Mouse (Mus musculus) bone marrow macrophage, adult 2 months (primary cell): ENCODE results near the gene Carmil1. TPM values are rescaled to one million over a fixed set of nuclear protein-coding genes. Genes with fewer than 3 reads are reported as not detected.

ENCODE experiments used
- H3K27ac ChIP-seq: 2 replicates; pipeline ENCODE4 v1.5.1; 2012; ENCODE audit warnings: low read depth, low read length; ENCODE audit not compliant: insufficient read depth
- H3K4me1 ChIP-seq: 2 replicates; pipeline ENCODE4 v1.6.1; 2012; ENCODE audit warnings: low read length; ENCODE audit not compliant: control insufficient read depth, insufficient read depth
- H3K4me3 ChIP-seq: 2 replicates; pipeline ENCODE4 v1.5.1; 2012; ENCODE audit warnings: mild to moderate bottlenecking, low read length, moderate library complexity; ENCODE audit not compliant: insufficient read depth
- CTCF ChIP-seq: IDR thresholded peaks from 2 replicates; pipeline ENCODE4 v1.5.1; 2012; ENCODE audit warnings: low read depth, mild to moderate bottlenecking, low read length, moderate library complexity
- POLR2A ChIP-seq: IDR thresholded peaks from 2 replicates; pipeline ENCODE4 v1.6.1; 2012; ENCODE audit warnings: mild to moderate bottlenecking, low read depth, low read length, borderline replicate concordance
- polyA plus RNA-seq: library from polyadenylated mRNA; stranded (reverse); fragments of >200 nt; gene quantifications from 2 replicates; pipeline ENCODE4 v1.2.4, GENCODE M21; 2012; ENCODE audit not compliant: missing spikeins, insufficient read depth, insufficient read length

Gene Carmil1
- polyA plus RNA-seq, 1 experiment: 4.1 TPM

DNA sequence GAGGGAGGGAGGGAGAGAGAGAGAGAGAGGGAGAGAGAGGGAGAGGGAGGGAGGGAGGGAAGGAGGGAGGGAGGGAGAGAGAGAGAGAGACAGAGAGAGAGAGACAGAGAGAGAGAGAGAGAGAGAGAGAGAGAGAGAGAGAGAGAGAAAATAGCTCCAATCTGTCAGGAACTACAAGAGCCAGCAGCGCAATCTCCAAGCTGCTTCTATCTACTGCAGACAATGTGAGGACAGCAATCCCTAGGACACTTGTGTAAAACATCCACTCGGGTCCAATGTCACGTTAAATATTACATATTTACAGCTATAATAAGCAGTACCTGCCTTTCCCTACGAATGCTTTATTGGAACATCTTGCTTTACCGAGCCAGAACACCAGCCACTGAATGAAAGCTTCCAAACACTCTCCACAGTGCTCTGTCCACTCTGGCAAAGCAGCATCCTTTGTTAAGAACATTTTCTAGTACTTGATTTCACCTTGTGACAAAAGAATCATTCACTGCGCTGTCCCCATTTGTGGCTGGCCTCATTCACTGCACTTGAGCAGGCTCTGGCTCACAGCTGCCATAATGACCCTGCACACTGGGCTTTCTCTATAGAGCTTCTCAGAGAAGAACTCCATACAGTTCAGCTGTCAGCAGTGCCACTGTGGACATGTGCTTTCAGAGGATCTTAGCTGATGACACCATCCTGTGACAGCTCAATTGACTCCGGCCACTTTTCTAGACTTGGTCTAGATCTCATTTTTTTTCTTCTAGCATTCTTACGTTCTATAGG, 57.0 kb downstream of the Carmil1 start:
- Histone ChIP-seq H3K4me3 (no peak overlapping the region), H3K4me1 (0 out of 2 replicates have a peak, but pooled peaks cover 2% of the 10 kb centered on the region), H3K27ac (no peak overlapping the region)
- TF ChIP-seq POLR2A (no peak), CTCF (no peak)

DNA sequence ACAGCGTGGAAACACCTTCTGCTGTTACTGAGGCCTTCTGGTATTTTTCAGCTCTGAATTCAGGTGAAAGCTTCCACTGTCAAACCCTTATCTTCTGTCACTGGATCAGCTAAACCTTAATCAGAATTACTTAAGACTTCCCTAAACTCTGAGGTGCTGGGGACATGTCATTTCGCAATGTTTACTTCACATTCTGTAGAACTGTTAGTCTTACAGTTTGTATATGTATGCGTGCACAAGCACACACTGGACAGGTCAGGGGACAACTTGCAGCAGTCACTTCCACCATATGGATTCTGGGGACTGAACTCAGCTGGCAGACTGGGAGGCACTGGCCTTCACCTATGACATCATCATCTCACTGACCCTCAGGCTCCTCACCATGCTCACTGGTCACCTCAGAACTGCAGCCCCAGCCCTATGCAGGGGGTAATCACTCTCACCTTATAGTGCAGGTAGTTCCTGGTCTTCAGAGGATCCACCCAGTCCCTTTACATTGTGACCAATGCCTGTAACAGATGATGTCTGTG, 60.1 kb downstream of the Carmil1 start:
- Histone ChIP-seq H3K4me3 (no peak overlapping the region), H3K27ac (no peak overlapping the region), H3K4me1 (0 out of 2 replicates have a peak, but pooled peaks cover 2% of the 10 kb centered on the region)
- TF ChIP-seq CTCF (no peak), POLR2A (no peak)

- Histone ChIP-seq H3K27ac (no peak overlapping the region), H3K4me3 (no peak overlapping the region), H3K4me1 (no peaks in the 10 kb centered on the region)
- TF ChIP-seq CTCF (no peak), POLR2A (no peak)
Measured at GRCm38 (mm10) chr13:24211229-24211628, 69.4 kb downstream of the Carmil1 start.

DNA sequence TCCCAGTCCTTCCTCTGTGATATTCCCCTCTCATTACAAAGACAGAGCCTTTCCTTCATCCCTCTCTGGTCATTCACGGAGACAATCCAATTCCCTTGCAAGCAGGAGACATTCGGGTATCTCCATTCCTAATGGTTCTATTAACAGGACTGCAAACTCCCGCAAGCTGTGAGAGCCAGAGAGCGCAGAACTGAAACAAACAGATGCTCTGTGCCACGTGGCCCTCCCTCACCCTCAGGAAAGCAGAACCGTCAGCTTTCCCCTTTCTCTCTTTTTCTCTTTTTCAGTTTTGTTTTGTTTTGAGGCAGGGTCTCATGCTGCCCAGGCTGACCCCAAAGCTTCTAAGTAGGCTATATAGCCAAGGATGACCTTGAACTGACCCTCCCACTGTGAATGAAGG, 74.5 kb downstream of the Carmil1 start:
- H3K4me1 ChIP-seq: no peaks in the 10 kb centered on the region
- no peak overlapping the region for H3K27ac ChIP-seq
- no peak for TF ChIP-seq CTCF
- no peak for TF ChIP-seq POLR2A
- no peak overlapping the region for H3K4me3 ChIP-seq

DNA sequence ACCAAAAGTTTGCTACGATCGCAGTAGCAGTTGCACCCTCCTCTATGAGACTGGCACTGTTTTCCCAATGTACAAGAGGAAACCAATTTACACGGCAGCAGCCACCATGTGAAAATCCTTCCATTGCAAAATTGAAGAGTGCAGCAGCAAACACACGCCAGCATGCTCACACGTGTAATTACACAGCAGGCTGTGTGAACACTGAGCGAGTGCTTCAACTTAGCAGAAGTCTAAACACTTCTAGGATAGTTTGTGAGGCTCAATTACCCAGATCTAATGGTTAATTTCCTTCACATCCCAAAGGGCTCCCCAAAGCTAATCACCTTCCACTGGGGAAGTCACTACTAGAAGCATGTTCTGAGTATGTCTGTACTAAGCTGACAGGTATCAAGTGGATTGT, 78.3 kb downstream of the Carmil1 start:
- Histone ChIP-seq H3K27ac (no peak overlapping the region), H3K4me3 (no peak overlapping the region), H3K4me1 (peaks cover 6% of the 10 kb centered on the region)
- TF ChIP-seq CTCF (no peak), POLR2A (no peak)

DNA sequence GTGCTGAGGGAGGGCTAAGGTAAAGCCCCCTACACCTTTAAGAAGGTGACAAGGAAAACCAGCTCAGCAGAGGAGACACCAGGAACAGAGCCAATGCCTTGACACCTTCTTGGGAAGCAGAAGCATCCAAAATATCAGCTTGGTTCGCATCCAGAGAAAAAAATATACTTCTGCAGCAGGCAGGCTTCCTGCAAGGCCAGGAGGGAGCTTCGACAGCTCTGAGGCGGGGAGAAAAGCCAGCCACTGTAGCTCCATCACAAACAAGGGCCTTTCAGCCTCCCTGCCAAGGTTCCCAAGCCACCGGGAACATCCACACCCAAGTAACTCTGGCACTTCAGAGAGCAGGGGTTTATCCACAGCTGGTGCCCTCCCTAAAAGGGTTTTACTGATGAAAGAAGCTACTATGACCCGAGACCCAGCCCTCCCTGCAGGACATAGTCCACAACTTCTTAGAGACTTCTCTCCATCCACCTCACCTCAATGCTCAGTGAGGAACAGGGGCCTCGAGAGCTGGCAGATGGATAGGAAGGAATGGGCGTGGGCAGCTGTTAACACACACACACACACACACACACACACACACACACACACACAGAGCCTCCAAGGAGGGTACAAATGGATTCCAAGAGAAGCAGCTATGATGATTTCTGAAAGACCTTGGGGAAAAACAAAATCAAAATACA, 80.6 kb downstream of the Carmil1 start:
- no peak overlapping the region for H3K27ac ChIP-seq
- TF ChIP-seq CTCF (no peak), POLR2A (no peak)
- no peak overlapping the region for H3K4me3 ChIP-seq
- H3K4me1 ChIP-seq: peaks cover 6% of the 10 kb centered on the region

DNA sequence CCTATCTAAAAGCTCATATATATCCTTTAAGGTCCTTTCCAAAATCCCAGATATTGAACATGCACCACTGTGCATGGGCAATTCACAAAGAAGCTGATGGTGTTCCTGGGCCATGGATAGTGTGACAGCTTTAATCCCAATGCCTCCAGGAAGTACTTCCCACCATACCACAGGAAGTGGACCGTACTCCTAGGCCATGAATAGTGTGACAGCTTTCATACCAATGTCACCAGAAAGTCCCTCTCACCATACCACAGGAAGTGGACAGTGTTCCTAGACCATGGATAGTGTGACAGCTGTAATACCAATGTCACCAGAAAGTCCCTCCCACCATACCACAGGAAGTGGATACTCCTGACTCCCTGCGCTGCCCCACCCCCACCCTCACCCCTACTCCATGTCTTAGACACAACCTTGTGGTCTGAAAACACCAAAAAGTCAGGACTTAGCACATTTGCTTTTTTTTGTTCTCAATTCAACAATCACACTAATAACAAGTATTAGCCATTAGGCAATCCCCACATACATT, 82.1 kb downstream of the Carmil1 start:
- H3K27ac ChIP-seq: no peak overlapping the region
- TF ChIP-seq POLR2A: no peak
- TF ChIP-seq CTCF: no peak
- H3K4me1 ChIP-seq: peaks cover 6% of the 10 kb centered on the region
- H3K4me3 ChIP-seq: no peak overlapping the region

- TF ChIP-seq CTCF: no peak
- no peak for TF ChIP-seq POLR2A
- no peak overlapping the region for H3K27ac ChIP-seq
- peaks cover 6% of the 10 kb centered on the region for H3K4me1 ChIP-seq
- H3K4me3 ChIP-seq: no peak overlapping the region
Measured at GRCm38 (mm10) chr13:24195371-24195770, 85.2 kb downstream of the Carmil1 start.

DNA sequence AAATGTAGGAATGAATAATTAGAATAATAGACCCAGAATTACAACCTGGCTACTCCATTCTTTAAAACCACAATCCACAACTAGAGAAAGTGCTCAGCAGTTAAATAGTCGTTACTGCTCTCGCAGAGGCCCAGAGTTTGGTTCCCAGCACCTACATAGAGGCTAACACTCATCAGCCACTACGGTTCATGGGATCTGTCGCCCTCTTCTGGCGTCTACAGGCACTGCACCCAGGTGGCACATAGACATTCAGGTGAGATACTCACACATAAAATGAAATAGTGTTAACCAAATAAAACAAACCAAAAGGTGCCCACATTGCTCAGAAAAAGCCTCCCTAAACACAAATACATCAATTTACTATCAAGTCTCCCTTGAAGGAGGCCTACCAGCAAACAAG, 86.6 kb downstream of the Carmil1 start:
- Histone ChIP-seq H3K4me1 (peaks cover 6% of the 10 kb centered on the region), H3K4me3 (no peak overlapping the region), H3K27ac (no peak overlapping the region)
- TF ChIP-seq POLR2A (no peak), CTCF (peak; percentile 40)
